Mouse (Mus musculus): ENCODE data around the gene Zfp106.

- TF ChIP-seq CTCF (IDR thresholded peaks at IDR 0.05; ENCODE audit: extremely low read depth, insufficient read length, insufficient replicate concordance, low read depth, low read length) (no peak), POLR2A (IDR thresholded peaks at IDR 0.05; ENCODE audit: low read depth, low read length) (peak; percentile 80; the same call in 1 of the 2 replicates)
Measured at GRCm38 (mm10) chr2:120608830-120609723, 45.4 kb upstream of the Zfp106 start, which contains the start of the genes Haus2 and Lrrc57.

Measured in small intestine, adult 2 months (tissue).